Mouse (Mus musculus) neural tube, embryonic 12.5 days (tissue): Measurements from ENCODE around the gene Kat14. TPM values are rescaled to one million over a fixed set of nuclear protein-coding genes. Genes with fewer than 3 reads are reported as not detected.
A peak's percentile ranks its signal among the peaks of the same experiment; 100 is the strongest.

Experiments used
- ATAC-seq: fragments of 200-750 bp; cut with Nextera tagmentation; 2 replicates; pipeline ENCODE4 v1.8.0; 2017; ENCODE audit warnings: low read depth, mild to moderate bottlenecking, moderate TSS enrichment, moderate library complexity; ENCODE audit not compliant: low FRiP score
- H3K27ac ChIP-seq: fragments of 300-500 bp; sonication (generic); 2 replicates; pipeline ENCODE4 v1.5.1; 2016
- H3K27me3 ChIP-seq: fragments of 300-500 bp; sonication (generic); replicated peaks from 2 replicates; pipeline ENCODE4 v1.6.1; 2016; ENCODE audit warnings: mild to moderate bottlenecking
- H3K36me3 ChIP-seq: fragments of 300-500 bp; sonication (generic); 2 replicates; pipeline ENCODE4 v1.6.1; 2016; ENCODE audit warnings: mild to moderate bottlenecking
- H3K4me1 ChIP-seq: fragments of 300-500 bp; sonication (generic); 2 replicates; pipeline ENCODE4 v1.6.1; 2016
- H3K4me2 ChIP-seq: fragments of 300-500 bp; sonication (generic); replicated peaks from 2 replicates; pipeline ENCODE4 v1.6.1; 2016; ENCODE audit warnings: mild to moderate bottlenecking
- H3K4me3 ChIP-seq: fragments of 300-500 bp; sonication (generic); 2 replicates; pipeline ENCODE4 v1.5.1; 2016
- H3K9ac ChIP-seq: fragments of 300-500 bp; sonication (generic); 2 replicates; pipeline ENCODE4 v1.6.1; 2016; ENCODE audit warnings: mild to moderate bottlenecking
- H3K9me3 ChIP-seq: fragments of 300-500 bp; sonication (generic); 2 replicates; pipeline ENCODE4 v1.6.1; 2016; ENCODE audit warnings: mild to moderate bottlenecking
- WGBS: fragments of 180-500 bp; shearing (Covaris S2); methylation state at CpG from one replicate; pipeline ENCODE4 v1.1.7; 2016; 5-methylcytosine and 5-hydroxymethylcytosine counted together
- polyA plus RNA-seq: library from polyadenylated mRNA; unstranded; fragments of >200 nt; fragmentation: Nextera tagmentation; extraction: Ambion mirVana; gene quantifications from 2 replicates; pipeline ENCODE4 v1.2.1, GENCODE M21; 2016

Kat14 gene
- polyA plus RNA-seq, result 38.8 and 39.8 TPM in 2 replicates

DNA sequence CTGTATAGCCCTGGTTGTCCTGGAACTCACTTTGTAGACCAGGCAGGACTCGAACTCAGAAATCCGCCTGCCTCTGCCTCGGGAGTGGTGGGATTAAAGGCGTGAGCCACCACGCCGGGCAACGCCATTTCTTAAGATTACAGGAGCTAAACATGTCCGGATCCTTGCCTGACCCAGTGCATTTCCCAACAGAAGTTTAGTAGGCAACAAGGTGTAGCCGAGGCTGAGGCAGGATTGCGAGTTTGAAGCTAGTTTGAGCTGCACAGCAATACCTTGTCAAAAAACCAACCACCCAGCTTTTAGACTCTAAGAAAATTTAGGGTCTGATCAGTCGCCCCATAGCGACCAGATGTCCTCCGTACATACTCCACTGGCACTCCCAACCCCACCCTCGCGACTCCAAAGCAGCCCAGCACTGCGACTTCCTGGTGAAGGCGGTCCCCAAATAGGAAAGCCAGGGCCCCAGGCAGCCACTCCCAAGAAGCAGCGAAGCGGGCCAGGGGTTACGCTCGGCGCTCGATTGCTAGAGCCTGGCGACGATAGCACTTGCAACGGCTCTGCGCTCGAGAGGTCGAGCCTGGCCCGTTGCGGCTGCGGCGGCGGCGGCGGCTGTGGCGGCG, at the start of gene Kat14, which contains the start of gene Pet117:
TSS of gene Kat14 (plus strand) at position 584 of the 620 bp plus-strand sequence.
TSS of gene Pet117 (plus strand) at position 597 of the 620 bp plus-strand sequence.
- Histone ChIP-seq H3K4me3 (peak within 1 kb of the TSS; percentile 80), H3K4me1 (peaks cover 9% of the 10 kb centered on the region), H3K9ac (peak within 1 kb of the TSS; percentile 88), H3K27me3 (no peaks in the 10 kb centered on the region), H3K36me3 (peaks cover 6% of the 10 kb centered on the region), H3K27ac (peak within 1 kb of the TSS; percentile 87), H3K4me2 (peak within 1 kb of the TSS; percentile 60), H3K9me3 (no peaks in the 10 kb centered on the region)
- WGBS, result 9% methylated on average over 38 of the region's 38 CpGs
- ATAC-seq, result peak; percentile 94

DNA sequence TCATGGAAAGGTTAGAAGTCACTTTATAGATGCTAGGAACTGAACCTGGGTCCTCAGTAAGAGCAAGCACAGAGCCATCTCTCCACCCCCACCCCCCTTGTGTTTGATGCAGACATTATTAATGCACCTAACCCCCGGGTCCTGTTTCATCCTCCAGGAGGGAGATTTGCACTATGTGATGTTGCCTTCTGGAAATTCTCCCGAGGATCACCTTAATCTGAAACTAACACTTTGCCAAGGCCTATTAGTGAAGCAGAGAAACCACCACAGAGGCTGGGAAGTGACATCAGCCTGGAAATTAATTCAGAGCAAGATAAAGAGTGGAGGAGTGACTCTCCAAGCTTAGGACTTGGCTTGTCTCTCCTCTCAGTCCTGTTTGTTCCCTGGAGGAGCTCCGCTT, 44.6 kb upstream of the Kat14 start:
- ATAC-seq, result no peak
- Histone ChIP-seq H3K9ac (no peak overlapping the region), H3K9me3 (no peaks in the 10 kb centered on the region), H3K36me3 (no peaks in the 10 kb centered on the region), H3K4me2 (no peak overlapping the region), H3K27ac (no peak overlapping the region), H3K27me3 (peaks cover 14% of the 10 kb centered on the region), H3K4me1 (0 out of 2 replicates have a peak, but pooled peaks cover 1% of the 10 kb centered on the region), H3K4me3 (no peak overlapping the region)
- WGBS, result 81% methylated on average over 3 of the region's 3 CpGs

- Histone ChIP-seq H3K36me3 (no peaks in the 10 kb centered on the region), H3K27me3 (peaks cover 66% of the 10 kb centered on the region), H3K4me3 (no peak overlapping the region), H3K9me3 (no peaks in the 10 kb centered on the region), H3K4me2 (peak overlapping the region; percentile 96), H3K9ac (no peak overlapping the region), H3K27ac (no peak overlapping the region), H3K4me1 (peaks cover 36% of the 10 kb centered on the region)
- WGBS, result 2% methylated on average over 10 of the region's 10 CpGs
- ATAC-seq, result no peak
Measured at GRCm38 (mm10) chr2:144329451-144329850, 39.3 kb upstream of the Kat14 start.

DNA sequence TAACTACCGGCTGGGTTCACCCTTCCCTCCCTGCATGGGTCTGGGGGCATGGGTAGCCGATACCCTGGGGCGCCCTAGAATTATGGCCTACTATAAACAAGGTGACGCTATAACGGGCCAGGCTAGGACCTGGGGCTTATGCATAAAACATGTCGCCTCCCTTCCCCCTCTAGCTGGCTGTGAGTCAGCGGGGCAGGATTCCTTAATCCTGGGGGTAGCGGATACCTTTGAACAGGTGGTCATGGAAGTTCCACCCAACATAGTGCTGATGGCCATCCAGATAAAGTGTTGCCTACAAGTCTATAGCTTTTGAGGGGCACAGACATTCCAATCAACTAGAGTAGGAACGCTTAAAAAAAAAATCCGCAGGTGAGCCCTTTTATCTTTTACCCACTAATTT, 38.8 kb upstream of the Kat14 start:
- Histone ChIP-seq H3K9ac (no peak overlapping the region), H3K4me3 (peak overlapping the region; percentile 45), H3K4me2 (peak overlapping the region; percentile 96), H3K9me3 (no peaks in the 10 kb centered on the region), H3K36me3 (no peaks in the 10 kb centered on the region), H3K27ac (no peak overlapping the region), H3K4me1 (peaks cover 36% of the 10 kb centered on the region), H3K27me3 (peaks cover 71% of the 10 kb centered on the region)
- WGBS, result under 1% methylated on average over 10 of the region's 10 CpGs
- no peak for ATAC-seq

DNA sequence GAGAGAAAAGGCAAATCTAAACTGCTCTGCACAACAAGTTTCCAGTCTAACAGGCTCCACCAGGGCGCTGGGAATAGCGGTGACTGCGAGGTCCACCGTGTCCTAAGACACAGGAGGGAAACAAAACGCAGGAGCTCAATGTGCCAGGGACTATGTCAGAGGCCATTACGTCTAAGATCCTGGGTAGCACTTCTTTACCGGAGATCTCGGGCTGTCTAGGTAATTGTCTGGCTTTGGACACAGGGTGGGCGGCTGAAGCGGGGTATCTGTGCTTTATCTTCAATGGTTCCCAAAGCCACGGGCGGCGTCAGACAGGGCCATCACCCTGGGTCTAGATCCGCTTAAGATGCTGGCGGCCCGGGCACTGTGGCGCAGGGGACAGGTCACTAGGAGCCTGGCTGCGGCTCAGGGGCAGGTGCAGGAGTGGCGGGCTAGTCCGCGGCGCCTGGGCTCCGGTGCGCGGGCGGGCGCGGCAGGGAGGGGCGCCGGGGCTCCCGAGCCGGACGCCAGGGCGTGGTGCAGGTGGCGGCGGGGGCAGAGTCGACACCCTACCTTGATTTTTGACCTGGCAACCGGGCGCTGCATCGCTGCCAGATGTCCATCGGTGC, 38.3 kb upstream of the Kat14 start:
- Histone ChIP-seq H3K27me3 (peaks cover 75% of the 10 kb centered on the region), H3K9me3 (no peaks in the 10 kb centered on the region), H3K4me3 (peak overlapping the region; percentile 45), H3K27ac (no peak overlapping the region), H3K4me2 (peak overlapping the region; percentile 96), H3K4me1 (peaks cover 36% of the 10 kb centered on the region), H3K36me3 (no peaks in the 10 kb centered on the region), H3K9ac (peak overlapping the region; percentile 42; the same call in 1 of the 2 replicates)
- WGBS, result under 1% methylated on average over 41 of the region's 41 CpGs
- 0 out of 2 replicates have a peak, but pooled peaks have one; percentile 11 for ATAC-seq

- under 1% methylated on average over 50 of the region's 50 CpGs for WGBS
- ATAC-seq, result peak; percentile 50
Measured at GRCm38 (mm10) chr2:144330960-144331371, 37.8 kb upstream of the Kat14 start.

DNA sequence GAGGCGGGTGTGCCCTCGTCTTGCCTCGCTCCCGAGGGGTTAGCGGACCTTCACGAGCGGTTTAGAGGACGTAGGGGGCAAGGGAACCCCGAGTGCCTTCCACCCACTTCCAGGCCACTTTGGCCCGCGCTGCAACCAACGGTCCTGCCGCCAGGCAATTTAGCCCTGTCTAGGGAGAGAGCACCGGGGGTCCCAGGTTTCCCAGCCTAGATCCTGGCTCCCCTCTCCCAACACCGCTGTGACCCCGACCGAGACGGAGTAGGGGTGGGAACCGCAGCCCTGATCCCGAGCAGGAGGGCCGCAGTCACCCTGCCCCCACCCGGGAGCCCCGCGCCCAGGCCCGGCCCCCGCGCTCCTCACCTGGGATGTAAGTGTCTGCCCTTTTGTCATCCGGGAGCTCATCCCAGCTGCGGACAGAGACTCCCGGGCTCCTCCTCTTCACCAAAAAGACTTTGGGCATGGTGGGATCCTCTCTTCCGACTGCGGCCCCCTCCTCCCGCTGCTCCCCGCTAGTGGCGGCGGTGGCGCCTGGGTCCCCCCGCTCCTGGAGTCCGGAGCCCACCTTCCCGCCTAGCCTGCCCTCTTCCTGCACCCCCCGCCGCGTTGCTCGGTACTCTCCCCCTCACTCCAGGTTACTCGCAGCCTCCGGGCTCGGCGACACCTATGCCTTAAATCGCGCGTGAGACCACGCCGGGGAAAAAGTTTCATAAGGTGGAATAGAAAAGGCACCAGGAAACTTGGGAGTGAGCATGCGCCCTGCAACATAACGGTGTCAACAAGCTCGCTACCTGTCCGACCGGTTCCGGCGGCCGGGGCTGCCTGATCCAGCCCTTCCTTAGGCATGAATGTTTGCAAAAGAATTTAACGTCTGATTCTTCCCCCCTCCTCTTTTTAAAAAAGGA, 37.1 kb upstream of the Kat14 start, which contains the start of gene Ovol2:
TSS of gene Ovol2 (minus strand) at position 746 of the 902 bp plus-strand sequence.
- no peaks in the 10 kb centered on the region for H3K36me3 ChIP-seq
- peak within 1 kb of the TSS; percentile 96 for H3K4me2 ChIP-seq
- peak within 1 kb of the TSS; percentile 45 for H3K4me3 ChIP-seq
- H3K9me3 ChIP-seq, result no peaks in the 10 kb centered on the region
- ATAC-seq, result peak; percentile 57
- H3K4me1 ChIP-seq, result peaks cover 36% of the 10 kb centered on the region
- WGBS, result under 1% methylated on average over 62 of the region's 62 CpGs
- H3K27ac ChIP-seq, result no peak within 1 kb of the TSS
- H3K27me3 ChIP-seq, result peaks cover 75% of the 10 kb centered on the region
- peak within 1 kb of the TSS; percentile 42; the same call in 1 of the 2 replicates for H3K9ac ChIP-seq

More at GRCm38 (mm10) chr2:144330960-144331371, 37.8 kb upstream of the Kat14 start:
- peak overlapping the region; percentile 45 for H3K4me3 ChIP-seq
- no peaks in the 10 kb centered on the region for H3K36me3 ChIP-seq
- no peak overlapping the region for H3K27ac ChIP-seq
- H3K27me3 ChIP-seq, result peaks cover 75% of the 10 kb centered on the region
- H3K4me2 ChIP-seq, result peak overlapping the region; percentile 96
- H3K4me1 ChIP-seq, result peaks cover 36% of the 10 kb centered on the region
- peak overlapping the region; percentile 42; the same call in 1 of the 2 replicates for H3K9ac ChIP-seq
- no peaks in the 10 kb centered on the region for H3K9me3 ChIP-seq

DNA sequence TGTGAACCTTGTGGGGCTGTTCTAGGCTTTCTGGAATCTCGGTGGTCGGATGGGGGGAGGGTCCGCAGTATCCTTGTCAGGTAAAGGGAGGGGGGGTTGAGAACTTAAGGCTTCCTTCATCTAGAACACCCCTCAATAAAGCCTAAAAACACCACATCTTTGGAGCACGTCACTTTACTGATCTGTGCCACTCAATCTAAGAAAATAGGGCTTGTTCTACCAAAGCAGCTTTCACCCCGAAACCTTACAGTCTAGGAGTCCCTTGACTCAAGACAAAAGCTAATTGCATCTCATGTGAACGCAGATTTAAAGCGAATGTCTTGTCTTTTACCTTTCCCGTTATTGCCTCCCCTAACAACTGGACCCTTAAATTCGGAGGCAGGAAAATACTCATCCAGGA, 36.3 kb upstream of the Kat14 start:
- no peaks in the 10 kb centered on the region for H3K36me3 ChIP-seq
- peak overlapping the region; percentile 96 for H3K4me2 ChIP-seq
- WGBS, result 5% methylated on average over 9 of the region's 9 CpGs
- H3K9me3 ChIP-seq, result no peaks in the 10 kb centered on the region
- H3K4me3 ChIP-seq, result peak overlapping the region; percentile 45
- no peak overlapping the region for H3K9ac ChIP-seq
- H3K4me1 ChIP-seq, result peaks cover 36% of the 10 kb centered on the region
- no peak overlapping the region for H3K27ac ChIP-seq
- ATAC-seq, result no peak
- H3K27me3 ChIP-seq, result peaks cover 75% of the 10 kb centered on the region

- peaks cover 69% of the 10 kb centered on the region for H3K27me3 ChIP-seq
- H3K36me3 ChIP-seq, result no peaks in the 10 kb centered on the region
- H3K4me2 ChIP-seq, result peak overlapping the region; percentile 96
- peak overlapping the region; percentile 21 for H3K4me3 ChIP-seq
- H3K4me1 ChIP-seq, result peaks cover 36% of the 10 kb centered on the region
- no peaks in the 10 kb centered on the region for H3K9me3 ChIP-seq
- ATAC-seq, result no peak
- WGBS, result 6% methylated on average over 28 of the region's 28 CpGs
- no peak overlapping the region for H3K27ac ChIP-seq
- H3K9ac ChIP-seq, result no peak overlapping the region
Measured at GRCm38 (mm10) chr2:144333138-144333842, 35.5 kb upstream of the Kat14 start.

DNA sequence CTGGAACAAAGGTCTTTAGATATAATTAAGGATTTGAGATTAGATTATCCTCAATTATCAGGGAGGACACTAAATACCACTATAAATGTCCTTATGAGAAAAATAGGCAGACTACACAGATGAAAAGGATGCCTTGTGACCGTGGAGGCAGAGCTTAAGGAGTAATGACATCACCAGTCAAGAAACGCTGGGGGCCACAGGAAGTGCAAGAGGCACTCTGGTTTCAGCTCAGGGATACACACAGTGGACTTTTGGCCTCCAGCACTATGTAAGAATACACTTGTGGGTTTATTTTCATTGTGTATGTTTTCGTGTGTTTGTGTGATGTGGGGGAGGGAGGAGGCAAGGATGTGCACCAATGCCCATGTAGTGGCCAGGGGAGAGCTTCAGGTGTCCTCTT, 31.6 kb upstream of the Kat14 start:
- ATAC-seq, result no peak
- H3K27ac ChIP-seq, result no peak overlapping the region
- peaks cover 6% of the 10 kb centered on the region; the same call in 1 of the 2 replicates for H3K4me1 ChIP-seq
- no peak overlapping the region for H3K4me3 ChIP-seq
- H3K9ac ChIP-seq, result no peak overlapping the region
- 75% methylated on average over 3 of the region's 3 CpGs for WGBS
- no peak overlapping the region for H3K4me2 ChIP-seq
- H3K27me3 ChIP-seq, result peaks cover 31% of the 10 kb centered on the region
- no peaks in the 10 kb centered on the region for H3K36me3 ChIP-seq
- no peaks in the 10 kb centered on the region for H3K9me3 ChIP-seq

GRCm38 (mm10) chr2:144337701-144338100, 31.1 kb upstream of the Kat14 start:
- Histone ChIP-seq H3K27ac (no peak overlapping the region), H3K4me3 (no peak overlapping the region), H3K36me3 (no peaks in the 10 kb centered on the region), H3K4me1 (peaks cover 4% of the 10 kb centered on the region; the same call in 1 of the 2 replicates), H3K4me2 (no peak overlapping the region), H3K9ac (no peak overlapping the region), H3K27me3 (peaks cover 26% of the 10 kb centered on the region), H3K9me3 (no peaks in the 10 kb centered on the region)
- WGBS, result 82% methylated on average over 7 of the region's 8 CpGs
- no peak for ATAC-seq
